Mouse (Mus musculus) stomach, embryonic 16.5 days (tissue): ENCODE results near the gene Hivep3. TPM values are rescaled to one million over a fixed set of nuclear protein-coding genes. Genes with fewer than 3 reads are reported as not detected.
A peak's percentile ranks its signal among the peaks of the same experiment; 100 is the strongest.

Source experiments
- ATAC-seq: fragments of 200-750 bp; cut with Nextera tagmentation; 2 replicates; pipeline ENCODE4 v1.8.0; 2017; ENCODE audit warnings: moderate number of reproducible peaks, moderate TSS enrichment; ENCODE audit not compliant: insufficient read depth, low FRiP score
- H3K27ac ChIP-seq: fragments of 300-500 bp; sonication (generic); 2 replicates; pipeline ENCODE4 v1.5.1; 2014; ENCODE audit warnings: low read length
- H3K27me3 ChIP-seq: fragments of 300-500 bp; sonication (generic); 2 replicates; pipeline ENCODE4 v1.6.1; 2014; ENCODE audit warnings: low read length, control low read depth, mixed read lengths; ENCODE audit not compliant: control insufficient read depth, insufficient read depth
- H3K36me3 ChIP-seq: fragments of 300-500 bp; sonication (generic); 2 replicates; pipeline ENCODE4 v1.6.1; 2014; ENCODE audit warnings: low read length; ENCODE audit not compliant: control insufficient read depth, insufficient read depth
- H3K4me1 ChIP-seq: fragments of 300-500 bp; sonication (generic); 2 replicates; pipeline ENCODE4 v1.6.1; 2014; ENCODE audit warnings: low read length, control low read depth, mixed read lengths; ENCODE audit not compliant: control insufficient read depth, insufficient read depth
- H3K4me2 ChIP-seq: fragments of 300-500 bp; sonication (generic); 2 replicates; pipeline ENCODE4 v1.6.1; 2014; ENCODE audit warnings: low read depth, low read length, mixed read lengths
- H3K4me3 ChIP-seq: fragments of 300-500 bp; sonication (generic); replicated peaks from 2 replicates; pipeline ENCODE4 v1.5.1; 2014; ENCODE audit warnings: mild to moderate bottlenecking, low read length
- H3K9ac ChIP-seq: fragments of 300-500 bp; sonication (generic); 2 replicates; pipeline ENCODE4 v1.6.1; 2014; ENCODE audit warnings: low read length
- H3K9me3 ChIP-seq: fragments of 300-500 bp; sonication (generic); replicated peaks from 2 replicates; pipeline ENCODE4 v1.6.1; 2016; ENCODE audit warnings: low read length, control low read depth; ENCODE audit not compliant: control insufficient read depth
- WGBS: fragments of 180-500 bp; shearing (Covaris S2); extraction: QIAGEN DNeasy Blood & Tissue Kit; methylation state at CpG from one replicate; pipeline ENCODE4 v1.1.7; 2014; 5-methylcytosine and 5-hydroxymethylcytosine counted together
- polyA plus RNA-seq: library from polyadenylated mRNA; unstranded; fragments of >200 nt; fragmentation: Nextera tagmentation; extraction: Ambion mirVana; gene quantifications from 2 replicates; pipeline ENCODE4 v1.2.1, GENCODE M21; 2015

Gene Hivep3
- polyA plus RNA-seq, 1 experiment from 2014 or later = 8.8 TPM

DNA sequence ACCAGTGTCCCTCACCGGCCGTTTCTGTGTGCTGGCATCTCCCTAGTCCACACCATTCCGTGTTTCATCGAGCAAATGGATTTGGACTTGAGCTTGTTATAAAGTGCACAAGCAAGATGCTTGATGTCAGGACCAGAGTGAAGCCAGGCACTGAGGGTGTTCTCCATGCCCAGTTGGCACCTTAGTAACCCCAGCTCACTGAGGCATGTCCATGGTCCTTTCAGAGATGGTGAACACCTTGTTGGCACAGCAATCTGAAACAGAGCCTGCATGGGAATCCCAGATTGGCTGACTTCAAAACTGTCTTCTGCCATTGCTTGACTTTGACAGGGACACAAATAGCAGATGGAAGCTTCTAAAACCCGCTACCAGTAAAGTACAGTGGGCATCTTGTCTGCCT, 252.5 kb downstream of the Hivep3 start:
- Histone ChIP-seq H3K9ac (no peak overlapping the region), H3K27me3 (no peaks in the 10 kb centered on the region), H3K4me3 (no peak overlapping the region), H3K36me3 (no peaks in the 10 kb centered on the region), H3K4me2 (no peak overlapping the region), H3K4me1 (no peaks in the 10 kb centered on the region), H3K27ac (no peak overlapping the region), H3K9me3 (no peaks in the 10 kb centered on the region)
- no peak for ATAC-seq
- 78% methylated on average over 5 of the region's 5 CpGs for WGBS

DNA sequence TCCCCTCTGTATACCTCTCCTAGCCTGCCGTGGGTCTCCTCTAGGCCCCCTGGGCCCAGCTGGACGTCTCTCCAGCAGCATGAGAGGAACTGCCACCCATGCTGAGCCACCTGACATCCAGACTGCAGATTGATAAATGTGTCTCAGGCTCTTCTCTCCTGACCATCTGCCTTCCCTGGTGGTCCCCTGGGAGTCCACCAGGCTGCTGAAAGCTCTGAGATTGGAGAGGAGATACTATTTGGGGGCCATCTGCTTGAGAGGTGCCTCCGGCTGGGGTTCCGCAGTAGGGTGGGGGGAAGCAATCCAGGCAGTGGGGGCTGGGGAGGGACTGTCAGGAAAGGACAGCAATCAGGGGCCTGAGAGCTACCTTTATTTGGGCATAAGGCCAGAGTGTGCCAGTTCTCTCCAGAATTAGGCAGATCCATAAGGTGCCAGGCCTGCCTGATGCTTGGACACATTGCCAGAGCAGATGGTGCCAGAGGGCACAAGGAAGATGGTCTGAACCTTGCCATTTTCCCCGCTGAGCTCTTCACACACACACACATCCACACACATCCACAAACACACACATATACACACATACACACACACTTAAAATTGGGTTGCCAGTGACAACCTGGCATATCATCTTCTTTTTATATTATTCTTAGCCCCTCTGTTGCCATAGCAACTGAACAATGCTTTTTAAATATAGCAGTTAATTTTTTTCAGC, 253.2 kb downstream of the Hivep3 start:
- Histone ChIP-seq H3K4me3 (no peak overlapping the region), H3K27me3 (no peaks in the 10 kb centered on the region), H3K27ac (no peak overlapping the region), H3K4me1 (no peaks in the 10 kb centered on the region), H3K36me3 (no peaks in the 10 kb centered on the region), H3K9me3 (no peaks in the 10 kb centered on the region), H3K4me2 (no peak overlapping the region), H3K9ac (no peak overlapping the region)
- WGBS = 44% methylated on average over 5 of the region's 5 CpGs
- ATAC-seq = peak; percentile 31; the same call in 1 of the 2 replicates

DNA sequence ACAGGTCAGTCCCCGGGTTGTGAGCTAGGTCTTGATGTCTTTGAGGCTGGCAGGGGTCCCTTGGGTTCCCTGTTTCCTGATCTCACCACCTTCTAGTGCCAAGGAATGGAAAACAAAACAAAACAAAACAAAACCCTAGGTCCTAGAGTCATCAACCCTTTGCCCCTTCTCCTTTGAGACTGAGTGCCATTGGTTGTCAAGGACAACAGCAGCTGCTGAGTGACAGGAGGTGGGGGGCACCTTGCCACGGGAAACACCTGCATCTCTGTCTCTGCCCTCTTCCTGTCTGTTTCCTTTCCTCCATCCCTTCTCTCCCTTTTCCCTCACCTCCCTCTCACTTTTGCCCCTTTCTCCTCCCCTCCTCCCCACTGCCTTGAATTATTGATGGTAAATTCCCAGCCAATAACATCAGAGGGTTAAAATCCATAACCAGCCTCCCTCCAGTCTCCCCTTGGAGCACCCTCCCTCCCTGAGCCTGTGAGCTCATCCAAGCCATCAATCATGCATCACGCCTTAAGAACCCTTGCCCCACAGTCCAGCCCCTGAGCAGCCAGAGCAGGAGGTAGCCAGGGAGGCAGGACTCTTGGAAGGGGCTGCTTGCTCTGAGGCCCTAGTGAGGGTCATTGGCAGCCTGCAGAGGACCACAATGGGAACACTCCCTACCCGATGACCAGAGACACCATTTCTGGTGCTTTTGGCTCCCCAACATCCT, 253.9 kb downstream of the Hivep3 start:
- H3K4me3 ChIP-seq = no peak overlapping the region
- WGBS = 38% methylated on average over 4 of the region's 4 CpGs
- no peaks in the 10 kb centered on the region for H3K4me1 ChIP-seq
- no peak for ATAC-seq
- H3K4me2 ChIP-seq = no peak overlapping the region
- H3K9ac ChIP-seq = no peak overlapping the region
- no peaks in the 10 kb centered on the region for H3K9me3 ChIP-seq
- no peak overlapping the region for H3K27ac ChIP-seq
- no peaks in the 10 kb centered on the region for H3K36me3 ChIP-seq
- no peaks in the 10 kb centered on the region for H3K27me3 ChIP-seq

DNA sequence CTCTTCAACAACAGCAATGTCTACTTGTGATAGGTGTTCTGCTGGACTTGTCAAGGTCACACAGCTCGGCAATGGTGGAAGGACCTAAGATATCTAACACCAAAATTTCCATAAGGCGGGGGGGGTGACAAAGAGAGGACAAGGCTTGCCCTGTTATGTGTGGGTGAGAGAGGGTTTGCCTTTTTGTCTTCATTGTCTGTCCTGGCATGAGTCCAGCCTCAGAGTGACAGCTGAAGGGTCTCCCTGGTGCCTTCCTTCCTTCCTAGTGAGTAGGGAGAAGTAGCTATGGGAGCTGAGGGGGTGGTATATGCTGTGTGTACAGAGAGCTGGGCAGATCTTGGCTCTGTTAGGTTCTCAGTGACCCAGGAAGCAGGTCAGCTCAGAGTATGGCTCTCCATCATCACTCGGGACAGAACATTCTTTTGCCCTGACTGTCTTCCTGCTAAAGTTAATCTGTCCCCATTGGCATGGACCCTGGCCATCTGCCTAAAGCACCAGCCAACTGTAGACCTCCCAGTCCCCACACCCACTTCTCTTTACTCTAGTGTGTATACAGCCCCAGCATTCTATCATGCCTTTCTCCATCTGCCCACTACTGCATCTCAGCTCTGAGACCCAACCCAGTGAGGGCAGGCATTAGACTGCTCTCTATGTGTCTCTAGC, 255.6 kb downstream of the Hivep3 start:
- H3K9ac ChIP-seq = no peak overlapping the region
- no peaks in the 10 kb centered on the region for H3K36me3 ChIP-seq
- H3K9me3 ChIP-seq = no peaks in the 10 kb centered on the region
- no peak for ATAC-seq
- 70% methylated on average over 3 of the region's 3 CpGs for WGBS
- no peak overlapping the region for H3K4me2 ChIP-seq
- H3K4me3 ChIP-seq = no peak overlapping the region
- H3K27ac ChIP-seq = no peak overlapping the region
- no peaks in the 10 kb centered on the region for H3K27me3 ChIP-seq
- no peaks in the 10 kb centered on the region for H3K4me1 ChIP-seq

DNA sequence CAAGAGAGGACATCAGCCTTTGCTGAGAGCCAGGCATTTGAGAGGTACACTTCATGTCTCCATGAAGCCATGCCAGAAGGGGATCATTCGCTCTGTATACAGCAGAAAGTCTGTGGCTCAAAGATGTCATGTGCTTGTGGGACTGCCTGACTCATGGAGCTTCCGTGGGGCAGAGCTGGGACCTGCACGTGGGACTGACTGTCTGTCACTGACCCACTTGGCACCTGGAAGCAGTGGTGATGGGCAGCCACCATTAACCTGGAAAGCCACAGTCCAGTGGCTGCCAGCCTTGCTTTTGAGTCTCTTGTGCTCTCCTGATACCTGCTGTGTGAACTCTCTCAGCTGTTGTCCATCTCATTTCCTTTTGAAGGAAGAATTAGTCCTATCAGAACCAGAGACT, 256.8 kb downstream of the Hivep3 start:
- H3K9ac ChIP-seq = no peak overlapping the region
- H3K4me3 ChIP-seq = no peak overlapping the region
- no peak overlapping the region for H3K4me2 ChIP-seq
- 87% methylated on average over 3 of the region's 3 CpGs for WGBS
- H3K9me3 ChIP-seq = no peaks in the 10 kb centered on the region
- H3K27me3 ChIP-seq = no peaks in the 10 kb centered on the region
- no peak overlapping the region for H3K27ac ChIP-seq
- ATAC-seq = no peak
- no peaks in the 10 kb centered on the region for H3K36me3 ChIP-seq
- no peaks in the 10 kb centered on the region for H3K4me1 ChIP-seq

DNA sequence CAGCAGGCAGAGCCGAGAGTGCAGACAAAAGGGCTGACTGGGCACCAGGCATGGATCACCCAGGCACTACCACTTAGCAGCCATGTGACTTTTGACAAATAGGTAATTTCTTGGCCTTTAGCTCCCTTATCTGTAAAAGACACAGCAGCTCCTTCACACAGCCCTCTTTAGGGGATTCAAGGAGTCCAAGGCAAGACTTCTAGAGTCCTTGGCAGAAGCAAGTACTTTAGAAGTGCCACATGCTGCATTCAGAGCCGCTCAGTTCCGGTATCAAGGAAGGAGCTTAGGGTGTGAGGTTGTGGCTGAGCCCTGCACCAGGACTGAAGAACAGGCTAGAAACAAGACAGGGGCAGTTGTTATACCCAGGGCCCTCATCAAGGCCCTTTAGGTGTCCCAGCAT, 257.3 kb downstream of the Hivep3 start:
- no peak for ATAC-seq
- WGBS = 80% methylated on average over 3 of the region's 3 CpGs
- H3K9ac ChIP-seq = no peak overlapping the region
- H3K9me3 ChIP-seq = no peaks in the 10 kb centered on the region
- H3K27me3 ChIP-seq = no peaks in the 10 kb centered on the region
- no peaks in the 10 kb centered on the region for H3K36me3 ChIP-seq
- no peak overlapping the region for H3K4me3 ChIP-seq
- H3K4me2 ChIP-seq = no peak overlapping the region
- H3K27ac ChIP-seq = no peak overlapping the region
- no peaks in the 10 kb centered on the region for H3K4me1 ChIP-seq

DNA sequence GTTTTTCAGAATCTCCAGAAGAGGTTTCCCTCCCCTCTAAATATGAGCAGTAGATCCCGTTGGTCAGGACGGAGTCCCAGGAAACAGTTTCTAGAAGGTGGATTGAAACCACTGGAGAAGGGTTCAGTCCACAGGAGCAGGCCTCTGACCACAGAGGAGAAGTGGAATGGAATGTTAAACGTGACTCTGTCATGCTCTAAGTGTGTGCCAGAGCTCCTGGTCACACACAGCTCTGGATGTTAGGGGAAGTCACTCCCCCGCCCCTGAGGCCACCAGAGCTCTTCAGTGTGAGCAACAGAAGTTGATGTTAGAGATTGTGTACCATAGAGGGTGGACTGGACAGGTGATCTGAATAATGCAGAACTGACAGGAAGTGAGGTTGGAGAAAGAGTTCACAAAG, 258.2 kb downstream of the Hivep3 start:
- Histone ChIP-seq H3K27ac (no peak overlapping the region), H3K36me3 (no peaks in the 10 kb centered on the region), H3K9me3 (no peaks in the 10 kb centered on the region), H3K4me1 (no peaks in the 10 kb centered on the region), H3K4me2 (no peak overlapping the region), H3K27me3 (no peaks in the 10 kb centered on the region), H3K4me3 (no peak overlapping the region), H3K9ac (no peak overlapping the region)
- 59% methylated on average over 4 of the region's 4 CpGs for WGBS
- ATAC-seq = no peak

DNA sequence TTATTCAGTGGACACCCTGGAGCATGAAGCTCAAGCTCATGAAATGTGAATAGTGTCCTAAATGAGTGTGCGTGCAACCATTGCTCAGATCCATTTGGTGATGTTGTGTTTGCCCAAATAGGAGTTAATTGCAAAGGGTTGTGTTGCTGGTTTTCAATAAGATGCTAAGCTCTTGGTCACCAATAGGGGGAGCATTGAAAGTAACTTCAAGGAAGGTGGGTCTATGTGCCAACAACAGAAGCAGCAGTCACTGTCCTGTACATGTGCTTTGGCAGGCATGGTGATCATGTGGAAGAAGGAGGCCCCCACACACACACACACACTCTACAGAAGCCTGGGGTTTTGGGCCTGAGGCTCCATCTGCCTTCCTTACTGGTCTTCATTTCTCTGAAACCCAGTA, 262.8 kb downstream of the Hivep3 start:
- H3K27me3 ChIP-seq = no peaks in the 10 kb centered on the region
- H3K36me3 ChIP-seq = no peaks in the 10 kb centered on the region
- WGBS = 95% methylated on average over 1 of the region's 1 CpGs
- no peak overlapping the region for H3K9ac ChIP-seq
- H3K9me3 ChIP-seq = no peaks in the 10 kb centered on the region
- no peak overlapping the region for H3K27ac ChIP-seq
- no peaks in the 10 kb centered on the region for H3K4me1 ChIP-seq
- no peak for ATAC-seq
- H3K4me2 ChIP-seq = no peak overlapping the region
- no peak overlapping the region for H3K4me3 ChIP-seq

DNA sequence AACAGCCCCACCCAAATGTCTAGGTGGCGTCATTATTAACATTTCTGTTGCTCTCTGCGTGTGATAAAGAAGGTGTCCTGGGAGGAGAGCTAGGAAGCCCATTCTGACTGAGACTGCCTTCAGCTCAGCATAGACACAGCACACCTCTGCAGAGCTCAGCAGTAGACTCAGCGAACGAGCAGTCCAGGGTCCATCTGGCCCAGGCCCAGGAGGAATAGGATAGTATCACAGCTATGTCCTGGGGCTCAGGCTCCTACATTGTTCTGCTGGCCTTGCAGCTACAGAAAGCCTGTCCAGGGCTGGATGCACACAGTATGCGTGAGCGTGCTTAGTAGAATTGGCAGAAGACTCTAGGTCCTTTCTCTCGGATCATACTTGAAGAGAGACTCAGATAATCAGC, 263.8 kb downstream of the Hivep3 start:
- Histone ChIP-seq H3K9ac (no peak overlapping the region), H3K36me3 (no peaks in the 10 kb centered on the region), H3K9me3 (no peaks in the 10 kb centered on the region), H3K27me3 (no peaks in the 10 kb centered on the region), H3K27ac (no peak overlapping the region), H3K4me3 (no peak overlapping the region), H3K4me2 (no peak overlapping the region), H3K4me1 (no peaks in the 10 kb centered on the region)
- WGBS = 84% methylated on average over 7 of the region's 7 CpGs
- ATAC-seq = no peak
